Mouse (Mus musculus) adrenal gland, adult 18-20 months (tissue): ENCODE measurements around the gene Pip5k1a. TPM values are rescaled to one million over a fixed set of nuclear protein-coding genes. Genes with fewer than 3 reads are reported as not detected.

Experiments
- DNase-seq, 2 experiments: peaks; one replicate each; pipeline ENCODE4 v3.0.0; 2021 to 2022; ENCODE audit warnings: low spot score in 2 of 2
- microRNA-seq, 2 experiments: library from miRNA; unstranded; fragments of <30 nt; microRNA quantifications; one replicate each; pipeline ENCODE4 v1.2.0; 2021; ENCODE audit warnings: borderline number of aligned reads in 2 of 2
- total RNA-seq, 2 experiments: library from RNA; stranded (reverse); gene quantifications; 1 replicate in 1 of 2; 2 replicates in 1 of 2; pipeline ENCODE4 v1.2.3; 2021

The Pip5k1a gene
- total RNA-seq, 2 experiments from 2014 or later: 50.9 to 55.4 TPM

DNA sequence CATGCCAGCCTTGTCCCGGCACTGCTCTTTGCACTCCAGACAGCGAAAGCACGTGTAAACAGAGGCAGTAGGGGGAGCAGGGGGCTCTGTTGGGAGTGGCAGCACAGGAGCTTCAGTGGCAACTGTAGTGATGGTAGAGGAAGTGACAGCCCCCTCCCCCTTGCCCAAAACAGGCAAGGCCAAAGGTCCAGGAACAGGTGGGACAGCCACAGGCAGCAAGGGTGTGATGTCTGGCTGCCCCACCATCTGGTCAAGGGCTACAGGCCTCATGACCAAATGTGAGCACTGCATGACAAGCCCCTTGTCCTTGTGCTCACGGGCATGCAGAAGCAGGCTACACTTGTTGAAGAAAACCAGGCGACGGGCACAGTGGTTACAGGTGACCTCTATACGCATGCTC is 96.3 kb downstream of the Pip5k1a start:
- DNase-seq: no peak

Small RNA genes within 50 kb of the gene (microRNA-seq; reads per million reads assigned to microRNA genes)
- 0 reads per million in 2 experiments for gene Mir8099-1

Other genes with a start within 250 kb of the Pip5k1a start
- gene Psmb4, start 220.0 kb downstream of the Pip5k1a start, total RNA-seq: 100 to 1,000 TPM; 276 to 293 TPM
- 10 to 100 TPM; 58.8 to 64.6 TPM for gene Selenbp1, start 173.9 kb downstream of the Pip5k1a start, total RNA-seq
- 10 to 100 TPM; 13.4 to 20.4 TPM for gene Rfx5, start 152.9 kb downstream of the Pip5k1a start, total RNA-seq
- 10 to 100 TPM; 62.9 to 65.3 TPM for gene Pi4kb, start 132.2 kb downstream of the Pip5k1a start, total RNA-seq
- 10 to 100 TPM; 22.7 to 26.1 TPM for gene Zfp687, start 91.5 kb downstream of the Pip5k1a start, total RNA-seq
- gene Psmd4, start 64.3 kb downstream of the Pip5k1a start, total RNA-seq: 100 to 1,000 TPM; 267 to 274 TPM
- 10 to 100 TPM; 45.8 to 59.5 TPM for gene Vps72, start 4.1 kb upstream of the Pip5k1a start, total RNA-seq
- gene Tmod4, start 17.5 kb upstream of the Pip5k1a start, total RNA-seq: 1 to 10 TPM in 1 of 2 experiments, not detected in 1; 1.2 TPM
- 10 to 100 TPM; 25.6 to 33.4 TPM for gene Scnm1, start 27.1 kb upstream of the Pip5k1a start, total RNA-seq
- gene Lysmd1, start 27.2 kb upstream of the Pip5k1a start, total RNA-seq: 1 to 10 TPM; 6.6 to 7.8 TPM
- 1 to 10 TPM; 3.0 to 4.5 TPM for gene Tnfaip8l2, start 35.4 kb upstream of the Pip5k1a start, total RNA-seq
- gene Sema6c, start 53.5 kb upstream of the Pip5k1a start, total RNA-seq: 1 to 10 TPM; 1.6 to 2.5 TPM
- gene Gabpb2, start 111.0 kb upstream of the Pip5k1a start, total RNA-seq: 10 to 100 TPM; 21.4 to 22.1 TPM
- gene Cdc42se1, start 121.8 kb upstream of the Pip5k1a start, total RNA-seq: 10 to 100 TPM; 62.8 to 75.0 TPM
- 1 to 10 TPM; 5.9 to 6.2 TPM for gene Mllt11, start 125.2 kb upstream of the Pip5k1a start, total RNA-seq
- gene Gm128, start 134.7 kb upstream of the Pip5k1a start, total RNA-seq: under 1 TPM; 0.17 to 0.26 TPM
- not detected for gene Bnipl, start 144.3 kb upstream of the Pip5k1a start, total RNA-seq
- 100 to 1,000 TPM in 1 of 2 experiments, 10 to 100 TPM in 1; 75.5 to 124 TPM for gene Mindy1, start 174.4 kb upstream of the Pip5k1a start, total RNA-seq
- 10 to 100 TPM; 20.1 to 21.9 TPM for gene Prune1, start 175.1 kb upstream of the Pip5k1a start, total RNA-seq
- gene Anxa9, start 200.2 kb upstream of the Pip5k1a start, total RNA-seq: 1 to 10 TPM; 1.4 to 1.7 TPM
- 100 to 1,000 TPM; 191 to 231 TPM for gene Cers2, start 207.9 kb upstream of the Pip5k1a start, total RNA-seq